Mouse (Mus musculus) right cerebral cortex, postnatal 4 days (tissue): ENCODE results near the gene Eif4ebp2.
A peak's percentile ranks its signal among the peaks of the same experiment; 100 is the strongest.
"Not testable (repeated sequence)": the region's sequence is repeated elsewhere in the genome, so short reads cannot be mapped to it uniquely, and the experiment has no call there.

Experiments used
- DNase-seq: peaks from one replicate; pipeline ENCODE4 v3.0.0-alpha.2; 2022

The Eif4ebp2 gene

GRCm38 (mm10) chr10:61457182-61457581 is 4.7 kb upstream of the Eif4ebp2 start:
- DNase-seq = no peak

DNA sequence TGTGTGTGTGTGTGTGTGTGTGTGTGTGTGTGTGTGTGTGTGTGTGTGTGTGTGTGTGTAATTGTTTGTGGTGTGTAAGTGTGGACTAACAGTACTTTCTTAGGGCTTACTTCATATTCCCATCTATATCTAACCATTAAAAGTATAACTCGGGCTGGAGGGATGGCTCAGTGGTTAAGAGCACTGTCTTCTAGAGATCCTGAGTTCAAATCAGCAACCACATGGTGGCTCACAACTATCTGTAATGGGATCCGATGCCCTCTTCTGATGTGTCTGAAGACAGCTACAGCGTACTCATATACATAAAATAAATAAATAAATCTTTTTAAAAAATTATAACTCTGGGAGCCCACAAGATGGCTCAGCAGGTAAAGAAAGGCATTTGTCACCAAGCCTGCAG is 710 bp upstream of the Eif4ebp2 start:
- not testable (repeated sequence) for DNase-seq

- DNase-seq = peak; percentile 58
Observed at GRCm38 (mm10) chr10:61451931-61452617, 387 bp downstream of the Eif4ebp2 start.

GRCm38 (mm10) chr10:61451463-61451930 is 964 bp downstream of the Eif4ebp2 start:
- no peak for DNase-seq

DNA sequence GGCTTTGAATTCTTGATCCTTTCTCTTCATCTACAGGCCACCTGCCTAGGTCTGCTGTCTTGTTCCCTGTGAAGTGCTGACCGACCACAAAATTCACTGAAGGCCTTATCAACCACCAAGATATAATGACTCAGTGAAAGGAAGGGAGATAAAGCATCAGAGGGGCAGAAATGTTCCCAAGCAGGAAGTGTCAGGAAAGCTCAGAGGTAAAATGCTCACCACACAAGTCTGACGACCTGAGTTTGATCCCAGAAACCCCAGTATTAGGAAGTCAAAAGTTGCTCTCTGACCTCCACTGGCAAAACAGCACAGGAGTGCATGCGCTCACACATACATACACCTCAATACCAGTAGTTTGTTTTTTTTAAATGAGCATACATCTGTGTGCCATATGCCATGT is 3.6 kb downstream of the Eif4ebp2 start:
- no peak for DNase-seq

- no peak for DNase-seq
Observed at GRCm38 (mm10) chr10:61447581-61448353, 4.7 kb downstream of the Eif4ebp2 start.

GRCm38 (mm10) chr10:61445016-61445415 is 7.4 kb downstream of the Eif4ebp2 start:
- no peak for DNase-seq

GRCm38 (mm10) chr10:61443876-61444275 is 8.6 kb downstream of the Eif4ebp2 start:
- DNase-seq = no peak

DNA sequence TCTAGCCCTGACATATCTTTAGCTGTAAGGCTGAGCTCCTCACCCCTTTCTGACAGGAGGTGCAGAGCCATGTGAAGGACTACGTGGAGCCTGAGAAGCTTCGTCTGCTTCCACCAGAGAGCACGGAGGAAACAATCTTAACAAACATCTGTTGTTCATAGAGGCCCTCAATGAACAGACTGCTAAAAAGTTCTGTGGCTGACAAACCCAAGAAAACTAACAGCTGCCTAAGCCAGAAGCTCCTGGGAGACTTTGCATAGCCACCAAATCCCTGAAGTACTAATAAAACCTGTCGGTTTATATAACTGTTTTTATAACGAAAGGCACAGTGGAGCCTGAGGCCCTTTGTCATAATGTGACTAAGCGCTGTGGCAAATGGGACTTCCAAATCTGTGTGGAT is 9.0 kb downstream of the Eif4ebp2 start:
- no peak for DNase-seq

- no peak for DNase-seq
Observed at GRCm38 (mm10) chr10:61440202-61440800, 12.2 kb downstream of the Eif4ebp2 start.

GRCm38 (mm10) chr10:61431375-61431774 is 21.1 kb downstream of the Eif4ebp2 start:
- DNase-seq = no peak

DNA sequence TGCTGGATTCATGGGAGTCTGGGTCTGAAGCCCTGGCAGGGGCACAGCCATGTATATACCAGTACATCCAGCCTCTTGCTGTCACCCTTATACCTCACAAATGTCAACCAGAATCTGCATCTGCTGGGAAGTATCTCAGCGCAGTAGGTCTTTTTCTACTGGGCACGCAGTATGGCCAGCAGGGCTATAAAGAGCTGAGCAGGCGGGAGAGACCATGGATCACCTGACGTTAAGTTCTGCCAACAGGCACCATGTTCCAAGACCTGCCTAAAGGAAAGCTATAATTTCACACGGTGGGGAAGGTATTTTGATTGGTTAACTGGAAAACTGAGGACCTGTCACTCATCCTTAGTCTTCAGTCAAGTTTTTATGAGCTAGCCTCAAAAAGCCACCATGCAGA is 23.4 kb downstream of the Eif4ebp2 start:
- no peak for DNase-seq

DNA sequence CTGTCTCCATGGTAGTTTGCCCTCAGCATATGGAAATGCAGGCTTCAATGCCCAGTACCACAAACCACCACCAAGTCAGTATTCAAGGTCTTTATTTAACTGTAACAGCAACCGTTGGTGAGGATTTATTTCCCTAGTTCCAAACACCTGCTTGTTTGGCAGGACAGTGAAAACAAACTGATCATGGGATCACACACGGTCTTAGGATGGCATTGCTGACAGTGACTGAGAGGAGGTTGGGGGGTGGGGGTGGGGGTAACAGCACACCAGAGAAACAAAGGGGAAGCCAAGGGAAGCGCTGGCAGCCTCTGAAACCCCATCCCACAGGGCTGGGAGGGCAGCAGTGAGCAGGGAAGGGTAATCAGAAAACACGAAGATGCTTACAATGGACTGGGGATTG is 24.0 kb downstream of the Eif4ebp2 start:
- no peak for DNase-seq

GRCm38 (mm10) chr10:61427951-61428350 is 24.5 kb downstream of the Eif4ebp2 start:
- DNase-seq = no peak

- DNase-seq = no peak
Observed at GRCm38 (mm10) chr10:61426251-61426757, 26.2 kb downstream of the Eif4ebp2 start.

DNA sequence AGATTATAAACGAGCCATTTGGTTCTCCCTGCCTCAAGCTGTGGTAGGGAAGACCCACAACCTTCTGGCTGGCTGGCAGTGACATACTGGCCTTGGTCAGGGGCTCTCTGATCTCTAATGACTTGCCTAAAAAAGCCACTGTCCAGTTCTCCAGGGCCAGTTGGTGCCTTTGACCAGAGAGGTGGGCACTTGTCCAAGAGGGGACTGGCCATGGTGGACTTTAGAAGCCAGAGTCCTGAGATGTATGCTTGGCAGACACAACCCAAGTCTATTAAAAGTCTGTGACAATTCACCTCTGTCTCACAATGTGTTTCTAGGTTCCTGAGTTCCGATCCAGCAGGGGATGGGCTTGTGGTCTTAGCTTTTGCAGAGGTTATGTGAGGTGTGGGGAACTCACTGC is 27.4 kb downstream of the Eif4ebp2 start:
- DNase-seq = no peak

DNA sequence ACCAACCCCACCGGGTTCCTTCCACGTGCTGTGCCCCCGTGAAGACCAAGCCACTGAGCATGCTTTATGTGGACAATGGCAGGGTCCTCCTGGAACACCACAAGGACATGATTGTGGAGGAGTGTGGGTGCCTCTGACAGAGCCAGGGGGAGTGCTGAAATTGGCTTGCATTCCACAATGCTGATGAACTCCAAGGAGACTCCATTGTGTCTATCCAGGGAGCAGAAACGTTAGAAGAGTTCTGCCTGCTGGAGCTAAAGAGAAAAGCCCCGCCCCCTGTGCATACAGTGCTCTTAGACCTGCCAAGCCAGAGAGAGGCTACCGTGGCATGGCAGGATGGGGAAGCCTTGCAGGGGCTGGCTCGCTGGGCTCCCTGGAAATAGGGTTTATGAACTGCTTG is 28.0 kb downstream of the Eif4ebp2 start:
- DNase-seq = no peak

DNA sequence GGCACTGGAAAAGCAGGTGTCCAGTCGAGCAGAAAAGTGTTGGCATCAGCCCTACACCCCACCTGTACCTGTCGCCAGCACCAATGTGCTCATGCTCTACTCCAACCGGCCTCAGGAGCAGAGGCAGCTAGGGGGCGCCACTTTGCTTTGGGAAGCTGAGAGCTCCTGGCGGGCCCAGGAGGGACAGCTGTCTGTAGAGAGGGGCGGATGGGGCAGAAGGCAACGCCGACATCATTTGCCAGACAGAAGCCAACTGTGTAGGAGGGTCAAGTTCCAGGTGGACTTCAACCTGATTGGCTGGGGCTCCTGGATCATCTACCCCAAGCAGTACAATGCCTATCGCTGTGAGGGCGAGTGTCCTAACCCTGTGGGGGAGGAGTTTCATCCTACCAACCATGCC is 29.2 kb downstream of the Eif4ebp2 start:
- peak; percentile 37 for DNase-seq

DNA sequence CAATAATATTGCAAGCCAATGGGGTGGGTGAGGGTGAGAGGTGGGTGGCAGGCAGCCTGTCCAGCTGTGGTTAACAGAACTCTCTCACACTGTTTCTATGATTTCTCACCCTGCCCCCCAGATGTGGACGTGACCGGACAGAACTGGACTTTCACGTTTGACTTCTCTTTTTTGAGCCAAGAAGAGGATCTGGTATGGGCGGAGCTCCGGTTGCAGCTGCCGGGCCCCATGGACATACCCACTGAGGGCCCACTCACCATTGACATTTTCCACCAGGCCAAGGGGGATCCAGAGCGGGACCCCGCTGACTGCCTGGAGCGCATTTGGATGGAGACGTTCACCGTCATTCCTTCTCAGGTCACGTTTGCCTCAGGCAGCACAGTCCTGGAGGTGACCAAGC is 29.6 kb downstream of the Eif4ebp2 start:
- DNase-seq = no peak

DNA sequence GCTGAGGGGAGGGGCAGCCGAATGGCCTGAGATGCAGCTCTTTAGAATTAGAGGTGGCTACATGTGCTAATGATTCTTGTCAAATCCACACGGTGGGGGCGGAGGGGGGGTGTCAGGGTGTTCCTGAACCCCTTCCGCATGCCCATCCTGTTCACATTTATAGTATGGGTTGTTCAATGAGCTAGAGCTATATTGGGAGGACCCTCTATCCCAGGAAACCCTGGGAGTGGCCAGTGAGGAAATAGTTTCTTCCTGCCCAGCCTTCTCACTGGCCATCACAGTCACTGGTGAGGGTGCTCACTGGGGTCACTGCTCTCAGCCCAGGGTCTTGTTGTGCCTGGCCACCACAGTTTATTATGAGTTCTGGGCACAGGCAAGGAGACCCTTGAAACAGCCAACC is 32.5 kb downstream of the Eif4ebp2 start:
- no peak for DNase-seq

GRCm38 (mm10) chr10:61419146-61419545 is 33.3 kb downstream of the Eif4ebp2 start:
- no peak for DNase-seq

DNA sequence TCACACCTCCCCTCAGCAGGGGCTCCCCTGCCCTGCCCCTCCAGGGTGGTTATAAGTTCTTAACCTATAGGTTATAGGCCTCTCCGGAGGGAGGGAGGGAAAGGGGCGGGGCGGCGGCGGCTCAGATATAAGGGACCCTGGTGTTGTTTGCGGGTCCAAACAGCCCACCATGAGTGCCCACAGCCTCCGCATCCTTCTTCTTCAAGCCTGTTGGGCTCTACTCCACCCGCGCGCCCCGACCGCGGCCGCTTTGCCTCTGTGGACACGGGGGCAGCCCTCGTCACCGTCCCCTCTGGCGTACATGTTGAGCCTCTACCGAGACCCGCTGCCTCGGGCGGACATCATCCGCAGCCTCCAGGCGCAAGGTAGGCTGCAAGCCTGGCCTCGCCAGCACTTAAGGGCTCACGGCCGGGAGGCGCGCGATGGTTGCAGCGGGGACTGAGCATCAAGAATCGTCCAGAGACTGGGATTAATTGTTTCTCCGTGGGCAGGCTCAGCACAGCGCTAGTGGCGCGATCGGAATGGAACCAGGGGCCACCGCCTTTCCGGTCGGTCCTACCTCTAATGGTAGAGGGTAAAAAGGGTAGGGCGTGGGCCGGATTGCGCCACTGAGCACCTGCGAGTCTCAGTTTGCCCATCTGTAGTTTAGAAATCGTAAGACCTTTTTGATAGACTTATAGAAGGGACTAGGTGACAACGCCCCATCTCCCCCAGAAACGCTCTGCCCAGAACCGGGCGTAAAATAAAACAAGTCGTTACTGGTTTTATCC is 34.1 kb downstream of the Eif4ebp2 start:
- DNase-seq = peak; percentile 28

GRCm38 (mm10) chr10:61417672-61418071 is 34.8 kb downstream of the Eif4ebp2 start, which contains the start of gene Nodal:
Gene Nodal, plus strand, starts transcription at chr10:61417972.
- DNase-seq = no peak
